Comparison of ENCODE assay signal across 21 mouse cellular contexts in the genomic region with DNA sequence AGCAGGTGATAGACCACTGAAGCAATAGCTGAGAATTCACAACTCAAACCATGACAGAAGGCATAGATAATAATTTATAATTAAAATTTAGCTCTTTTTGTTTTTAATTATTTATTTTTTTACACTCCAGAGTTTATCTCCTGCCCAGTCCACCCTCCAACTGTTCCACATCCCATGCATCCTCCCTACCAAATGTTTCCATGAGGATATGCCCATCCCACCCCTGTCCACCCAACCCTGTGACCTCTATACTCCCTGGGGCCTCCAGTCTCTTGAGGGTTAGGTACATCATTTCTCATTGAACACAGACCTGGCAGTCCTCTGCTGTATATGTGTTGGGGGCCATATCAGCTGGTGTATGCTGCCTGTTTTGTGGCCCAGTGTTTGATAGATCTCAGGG. TPM values are rescaled to one million over a fixed set of nuclear protein-coding genes. Genes with fewer than 3 reads are reported as not detected.
A peak's percentile ranks its signal among the peaks of the same experiment; 100 is the strongest.
DNase-seq lines count a peak whose midpoint lies in the region; ATAC-seq and TF ChIP-seq lines count a peak whose summit lies in the region.
"Not testable (repeated sequence)": the region's sequence is repeated elsewhere in the genome, so short reads cannot be mapped to it uniquely, and the experiment has no call there.
"Had no signal": no experiment of that assay in that cellular context is flagged by ENCODE, and none has a peak within 500 bp of the region (broad histone marks: within the 10 kb centered on the region; RNA-seq: fewer than 3 reads in every experiment).

No protein-coding gene starts in this region.

- not testable (repeated sequence) for H3K27me3 ChIP-seq in embryonic facial prominence, embryonic 13.5 days; forebrain, postnatal 0 days (ENCODE audit: insufficient read depth, low read length); hindbrain, embryonic 14.5 days (ENCODE audit: control insufficient read depth, insufficient read depth, low read length); kidney, embryonic 14.5 days (ENCODE audit: control insufficient read depth, insufficient read depth, low read length); limb, embryonic 15.5 days; midbrain, embryonic 11.5 days (ENCODE audit: control insufficient read depth, insufficient read depth, low read length); midbrain, postnatal 0 days (ENCODE audit: insufficient read depth, low read length); stomach, embryonic 15.5 days (replicated peaks)

- not testable (repeated sequence) for H3K36me3 ChIP-seq in embryonic facial prominence, embryonic 13.5 days; forebrain, postnatal 0 days (ENCODE audit: insufficient read depth); hindbrain, embryonic 14.5 days (replicated peaks; ENCODE audit: control insufficient read depth, insufficient read depth); kidney, embryonic 14.5 days (ENCODE audit: control insufficient read depth, insufficient read depth, low read length); limb, embryonic 15.5 days; midbrain, embryonic 11.5 days (ENCODE audit: control insufficient read depth, insufficient read depth, low read length); midbrain, postnatal 0 days (ENCODE audit: insufficient read depth, low read length); stomach, embryonic 15.5 days

- H3K4me3 ChIP-seq in embryonic facial prominence, embryonic 13.5 days; forebrain, postnatal 0 days (ENCODE audit: low read depth, low read length); hindbrain, embryonic 14.5 days (replicated peaks; ENCODE audit: low read length); kidney, embryonic 14.5 days (ENCODE audit: low read length); limb, embryonic 15.5 days; midbrain, embryonic 11.5 days (ENCODE audit: low read depth, low read length); midbrain, postnatal 0 days (ENCODE audit: low read depth, low read length); stomach, embryonic 15.5 days (replicated peaks): not testable (repeated sequence)

- not testable (repeated sequence) for H3K9ac ChIP-seq in embryonic facial prominence, embryonic 13.5 days; forebrain, postnatal 0 days; hindbrain, embryonic 14.5 days; kidney, embryonic 14.5 days (ENCODE audit: low read depth, low read length); limb, embryonic 15.5 days; midbrain, embryonic 11.5 days (ENCODE audit: low read length); midbrain, postnatal 0 days (replicated peaks; ENCODE audit: low read length, poor library complexity, severe bottlenecking); stomach, embryonic 15.5 days

- TF ChIP-seq CTCF in forebrain, postnatal 0 days (IDR thresholded peaks at IDR 0.05; ENCODE audit: low read depth); midbrain, postnatal 0 days (IDR thresholded peaks at IDR 0.05): not testable (repeated sequence)

- H3K4me2 ChIP-seq in embryonic facial prominence, embryonic 13.5 days; forebrain, postnatal 0 days (ENCODE audit: low read depth); hindbrain, embryonic 14.5 days (replicated peaks); kidney, embryonic 14.5 days (replicated peaks; ENCODE audit: low read depth, low read length); limb, embryonic 15.5 days; midbrain, embryonic 11.5 days; midbrain, postnatal 0 days (ENCODE audit: low read depth, low read length, poor library complexity, severe bottlenecking); stomach, embryonic 15.5 days: not testable (repeated sequence)

- H3K4me1 ChIP-seq in embryonic facial prominence, embryonic 13.5 days; forebrain, postnatal 0 days (ENCODE audit: insufficient read depth); hindbrain, embryonic 14.5 days (replicated peaks; ENCODE audit: control insufficient read depth, insufficient read depth, low read length); kidney, embryonic 14.5 days (ENCODE audit: control insufficient read depth, insufficient read depth, low read length); limb, embryonic 15.5 days; midbrain, embryonic 11.5 days (ENCODE audit: control insufficient read depth, insufficient read depth, low read length); midbrain, postnatal 0 days (ENCODE audit: insufficient read depth, low read length); stomach, embryonic 15.5 days: not testable (repeated sequence)

- 0 out of 2 replicates have a peak, but pooled peaks have one; percentile 53 for ATAC-seq in embryonic facial prominence, embryonic 13.5 days (ENCODE audit: insufficient number of reproducible peaks, insufficient read depth, low FRiP score, low TSS enrichment, low read depth)
- ATAC-seq in forebrain, postnatal 0 days, result peak; percentile 32; the same call in 1 of the 2 replicates
- ATAC-seq in hindbrain, embryonic 14.5 days (ENCODE audit: low FRiP score), result peak; percentile 52; the same call in 1 of the 2 replicates
- ATAC-seq in kidney, embryonic 14.5 days (ENCODE audit: low FRiP score, low TSS enrichment), result peak; percentile 58; the same call in 1 of the 2 replicates
- peak; percentile 46; the same call in 1 of the 2 replicates for ATAC-seq in limb, embryonic 15.5 days (ENCODE audit: insufficient number of reproducible peaks, low FRiP score, low TSS enrichment, low read depth)
- ATAC-seq in midbrain, embryonic 11.5 days (ENCODE audit: low FRiP score), result peak; percentile 65
- peak; percentile 51; the same call in 1 of the 2 replicates for ATAC-seq in midbrain, postnatal 0 days (ENCODE audit: low FRiP score)
- ATAC-seq in stomach, embryonic 15.5 days (ENCODE audit: insufficient read depth, low FRiP score, low read depth), result 0 out of 2 replicates have a peak, but pooled peaks have one; percentile 15

- not testable (repeated sequence) for DNase-seq in forebrain, postnatal 0 days; hindbrain, embryonic 14.5 days (ENCODE audit: low spot score); midbrain, embryonic 11.5 days (ENCODE audit: low spot score, missing footprints); midbrain, postnatal 0 days (ENCODE audit: low spot score)

- not testable (repeated sequence) for H3K9me3 ChIP-seq in embryonic facial prominence, embryonic 13.5 days; forebrain, postnatal 0 days (ENCODE audit: low read length); hindbrain, embryonic 14.5 days (ENCODE audit: control insufficient read depth, low read length); kidney, embryonic 14.5 days (ENCODE audit: control insufficient read depth, low read length); limb, embryonic 15.5 days; midbrain, embryonic 11.5 days (ENCODE audit: control insufficient read depth, low read length); midbrain, postnatal 0 days (ENCODE audit: low read length); stomach, embryonic 15.5 days

- not testable (repeated sequence) for H3K27ac ChIP-seq in embryonic facial prominence, embryonic 13.5 days; forebrain, postnatal 0 days (ENCODE audit: low read depth, low read length); hindbrain, embryonic 14.5 days; kidney, embryonic 14.5 days (ENCODE audit: low read depth, low read length); limb, embryonic 15.5 days; midbrain, embryonic 11.5 days (ENCODE audit: low read depth, low read length); midbrain, postnatal 0 days (ENCODE audit: low read depth, low read length); stomach, embryonic 15.5 days

RNA-seq across cellular contexts. Expression of gene Sprr2a3, which starts 26.7 kb away (rescaled TPM):
- 0.56 TPM in 1 of 2 replicates, not detected in the other for polyA plus RNA-seq in embryonic facial prominence, embryonic 13.5 days (2015; fragmentation: Nextera tagmentation; extraction: Ambion mirVana)
- not detected in 2 replicates for total RNA-seq in forebrain, postnatal 0 days (2014; rRNA removed)
- not detected in 2 replicates for polyA plus RNA-seq in forebrain, postnatal 0 days (2015; fragmentation: Nextera tagmentation; extraction: Ambion mirVana)
- polyA plus RNA-seq in hindbrain, embryonic 14.5 days (2014; fragmentation: Nextera tagmentation; extraction: Ambion mirVana), result not detected in 2 replicates
- not detected in 2 replicates for polyA plus RNA-seq in kidney, embryonic 14.5 days (2014; fragmentation: Nextera tagmentation; extraction: Ambion mirVana)
- polyA plus RNA-seq in limb, embryonic 15.5 days (2015; fragmentation: Nextera tagmentation; extraction: Ambion mirVana), result 0.26 and 1.0 TPM in 2 replicates
- polyA plus RNA-seq in midbrain, embryonic 11.5 days (2014; fragmentation: Nextera tagmentation; extraction: Ambion mirVana), result not detected in 2 replicates
- total RNA-seq in midbrain, postnatal 0 days (2014; rRNA removed), result not detected in 2 replicates
- not detected in 2 replicates for polyA plus RNA-seq in midbrain, postnatal 0 days (2015; fragmentation: Nextera tagmentation; extraction: Ambion mirVana)
- polyA plus RNA-seq in stomach, embryonic 15.5 days (2015; fragmentation: Nextera tagmentation; extraction: Ambion mirVana), result 44.5 and 82.4 TPM in 2 replicates
- total RNA-seq: adrenal gland, postnatal 10 days; gastrocnemius, postnatal 25 days; heart, adult 18-20 months; heart, postnatal 25 days; layer of hippocampus, adult 2 months; layer of hippocampus, postnatal 25 days had no signal
- polyA plus RNA-seq: embryonic facial prominence, embryonic 12.5 days; erythroblast, embryonic 14.5 days; heart, embryonic 14.5 days; limb, embryonic 10.5 days; liver, embryonic 15.5 days; midbrain, embryonic 10.5 days had no signal

RNA-seq across cellular contexts. Expression of gene Sprr2a2, which starts 42.8 kb away (rescaled TPM):
- polyA plus RNA-seq in embryonic facial prominence, embryonic 13.5 days (2015; fragmentation: Nextera tagmentation; extraction: Ambion mirVana), result 21.6 TPM in 1 of 2 replicates, not detected in the other
- total RNA-seq in forebrain, postnatal 0 days (2014; rRNA removed), result not detected in 2 replicates
- polyA plus RNA-seq in forebrain, postnatal 0 days (2015; fragmentation: Nextera tagmentation; extraction: Ambion mirVana), result not detected in 2 replicates
- polyA plus RNA-seq in hindbrain, embryonic 14.5 days (2014; fragmentation: Nextera tagmentation; extraction: Ambion mirVana), result not detected in 2 replicates
- 0.47 TPM in 1 of 2 replicates, not detected in the other for polyA plus RNA-seq in kidney, embryonic 14.5 days (2014; fragmentation: Nextera tagmentation; extraction: Ambion mirVana)
- 10.6 and 16.9 TPM in 2 replicates for polyA plus RNA-seq in limb, embryonic 15.5 days (2015; fragmentation: Nextera tagmentation; extraction: Ambion mirVana)
- not detected in 2 replicates for polyA plus RNA-seq in midbrain, embryonic 11.5 days (2014; fragmentation: Nextera tagmentation; extraction: Ambion mirVana)
- total RNA-seq in midbrain, postnatal 0 days (2014; rRNA removed), result 0.55 TPM in 1 of 2 replicates, not detected in the other
- not detected in 2 replicates for polyA plus RNA-seq in midbrain, postnatal 0 days (2015; fragmentation: Nextera tagmentation; extraction: Ambion mirVana)
- polyA plus RNA-seq in stomach, embryonic 15.5 days (2015; fragmentation: Nextera tagmentation; extraction: Ambion mirVana), result 541 and 1,085 TPM in 2 replicates
- total RNA-seq: adrenal gland, postnatal 10 days; gastrocnemius, postnatal 25 days; heart, adult 18-20 months; layer of hippocampus, adult 2 months; layer of hippocampus, postnatal 25 days had no signal
- polyA plus RNA-seq: embryonic facial prominence, embryonic 12.5 days; limb, embryonic 10.5 days; midbrain, embryonic 10.5 days had no signal

RNA-seq across cellular contexts. Expression of gene Sprr2a1, which starts 42.9 kb away (rescaled TPM):
- polyA plus RNA-seq in embryonic facial prominence, embryonic 13.5 days (2015; fragmentation: Nextera tagmentation; extraction: Ambion mirVana), result 0.26 TPM in 1 of 2 replicates, not detected in the other
- not detected in 2 replicates for total RNA-seq in forebrain, postnatal 0 days (2014; rRNA removed)
- not detected in 2 replicates for polyA plus RNA-seq in forebrain, postnatal 0 days (2015; fragmentation: Nextera tagmentation; extraction: Ambion mirVana)
- not detected in 2 replicates for polyA plus RNA-seq in hindbrain, embryonic 14.5 days (2014; fragmentation: Nextera tagmentation; extraction: Ambion mirVana)
- not detected in 2 replicates for polyA plus RNA-seq in kidney, embryonic 14.5 days (2014; fragmentation: Nextera tagmentation; extraction: Ambion mirVana)
- polyA plus RNA-seq in limb, embryonic 15.5 days (2015; fragmentation: Nextera tagmentation; extraction: Ambion mirVana), result 0.21 and 0.27 TPM in 2 replicates
- not detected in 2 replicates for polyA plus RNA-seq in midbrain, embryonic 11.5 days (2014; fragmentation: Nextera tagmentation; extraction: Ambion mirVana)
- total RNA-seq in midbrain, postnatal 0 days (2014; rRNA removed), result not detected in 2 replicates
- not detected in 2 replicates for polyA plus RNA-seq in midbrain, postnatal 0 days (2015; fragmentation: Nextera tagmentation; extraction: Ambion mirVana)
- 9.5 and 12.7 TPM in 2 replicates for polyA plus RNA-seq in stomach, embryonic 15.5 days (2015; fragmentation: Nextera tagmentation; extraction: Ambion mirVana)
- total RNA-seq: adrenal gland, postnatal 10 days; gastrocnemius, postnatal 25 days; heart, adult 18-20 months; heart, postnatal 25 days; layer of hippocampus, adult 2 months; layer of hippocampus, postnatal 25 days had no signal
- polyA plus RNA-seq: embryonic facial prominence, embryonic 12.5 days; erythroblast, embryonic 14.5 days; heart, embryonic 14.5 days; limb, embryonic 10.5 days; liver, embryonic 15.5 days; midbrain, embryonic 10.5 days had no signal

RNA-seq across cellular contexts. Expression of gene Sprr2b, which starts 57.9 kb away (rescaled TPM):
- not detected in 2 replicates for polyA plus RNA-seq in embryonic facial prominence, embryonic 13.5 days (2015; fragmentation: Nextera tagmentation; extraction: Ambion mirVana)
- total RNA-seq in forebrain, postnatal 0 days (2014; rRNA removed), result not detected in 2 replicates
- not detected in 2 replicates for polyA plus RNA-seq in forebrain, postnatal 0 days (2015; fragmentation: Nextera tagmentation; extraction: Ambion mirVana)
- 0.27 TPM in 1 of 2 replicates, not detected in the other for polyA plus RNA-seq in hindbrain, embryonic 14.5 days (2014; fragmentation: Nextera tagmentation; extraction: Ambion mirVana)
- not detected in 2 replicates for polyA plus RNA-seq in kidney, embryonic 14.5 days (2014; fragmentation: Nextera tagmentation; extraction: Ambion mirVana)
- polyA plus RNA-seq in limb, embryonic 15.5 days (2015; fragmentation: Nextera tagmentation; extraction: Ambion mirVana), result 0.91 and 3.6 TPM in 2 replicates
- polyA plus RNA-seq in midbrain, embryonic 11.5 days (2014; fragmentation: Nextera tagmentation; extraction: Ambion mirVana), result not detected in 2 replicates
- not detected in 2 replicates for total RNA-seq in midbrain, postnatal 0 days (2014; rRNA removed)
- polyA plus RNA-seq in midbrain, postnatal 0 days (2015; fragmentation: Nextera tagmentation; extraction: Ambion mirVana), result not detected in 2 replicates
- 0.23 TPM in 1 of 2 replicates, not detected in the other for polyA plus RNA-seq in stomach, embryonic 15.5 days (2015; fragmentation: Nextera tagmentation; extraction: Ambion mirVana)
- total RNA-seq: adrenal gland, postnatal 10 days; gastrocnemius, postnatal 25 days; heart, adult 18-20 months; heart, postnatal 25 days; layer of hippocampus, adult 2 months; layer of hippocampus, postnatal 25 days had no signal
- polyA plus RNA-seq: embryonic facial prominence, embryonic 12.5 days; erythroblast, embryonic 14.5 days; heart, embryonic 14.5 days; kidney, adult 2 months; limb, embryonic 10.5 days; liver, embryonic 15.5 days; midbrain, embryonic 10.5 days had no signal

Comparison
In these comparisons a context has a peak if more than half of its experiments do, and no peak if none do; other contexts are left out.
1. ATAC-seq: peak in every context shown above with its lines; median percentile 65 in midbrain, embryonic 11.5 days; 58 in kidney, embryonic 14.5 days; 53 in embryonic facial prominence, embryonic 13.5 days; 52 in hindbrain, embryonic 14.5 days; 51 in midbrain, postnatal 0 days; 46 in limb, embryonic 15.5 days; 32 in forebrain, postnatal 0 days; 15 in stomach, embryonic 15.5 days.
2. RNA of gene Sprr2a3, which starts 26.7 kb away (polyA plus RNA-seq): 44.5 to 82.4 TPM in stomach, embryonic 15.5 days; 0.26 to 1.0 TPM in limb, embryonic 15.5 days, not detected in kidney, embryonic 14.5 days, 0.56 TPM in embryonic facial prominence, embryonic 13.5 days, not detected in forebrain, postnatal 0 days, not detected in hindbrain, embryonic 14.5 days, not detected in midbrain, embryonic 11.5 days and not detected in midbrain, postnatal 0 days; every median in the first group is over 10 times any median in the second.
3. RNA of gene Sprr2a2, which starts 42.8 kb away (polyA plus RNA-seq): 541 to 1,085 TPM in stomach, embryonic 15.5 days; 10.6 to 16.9 TPM in limb, embryonic 15.5 days, 21.6 TPM in embryonic facial prominence, embryonic 13.5 days, not detected in midbrain, postnatal 0 days, 0.47 TPM in kidney, embryonic 14.5 days, not detected in forebrain, postnatal 0 days, not detected in hindbrain, embryonic 14.5 days and not detected in midbrain, embryonic 11.5 days; every median in the first group is over 10 times any median in the second.